Mouse (Mus musculus): ENCODE results near the gene Pacsin1.

The Pacsin1 gene

DNA sequence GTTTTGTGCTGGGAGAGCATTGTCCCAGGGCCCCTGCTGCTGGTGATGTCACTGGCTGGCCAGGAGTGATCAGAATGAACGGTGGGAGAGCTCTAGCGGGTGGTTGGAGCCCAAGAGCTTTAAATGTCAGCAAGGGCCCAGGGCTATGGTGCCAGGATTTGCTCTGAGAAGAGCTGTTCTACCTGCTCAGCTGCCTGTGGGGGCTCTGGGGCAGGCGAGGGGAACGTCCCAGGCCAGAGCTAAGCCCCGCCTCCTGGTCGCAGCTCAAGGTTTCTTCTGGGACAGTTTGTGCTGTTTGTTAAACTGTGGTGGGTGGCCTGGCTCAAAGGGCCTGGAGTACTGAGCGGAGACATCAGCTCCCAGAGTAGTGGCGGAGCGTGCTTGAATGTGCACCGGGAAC, 70.1 kb downstream of the Pacsin1 start:
- no peak for DNase-seq (ENCODE audit: low spot score in 2 of 2)

DNA sequence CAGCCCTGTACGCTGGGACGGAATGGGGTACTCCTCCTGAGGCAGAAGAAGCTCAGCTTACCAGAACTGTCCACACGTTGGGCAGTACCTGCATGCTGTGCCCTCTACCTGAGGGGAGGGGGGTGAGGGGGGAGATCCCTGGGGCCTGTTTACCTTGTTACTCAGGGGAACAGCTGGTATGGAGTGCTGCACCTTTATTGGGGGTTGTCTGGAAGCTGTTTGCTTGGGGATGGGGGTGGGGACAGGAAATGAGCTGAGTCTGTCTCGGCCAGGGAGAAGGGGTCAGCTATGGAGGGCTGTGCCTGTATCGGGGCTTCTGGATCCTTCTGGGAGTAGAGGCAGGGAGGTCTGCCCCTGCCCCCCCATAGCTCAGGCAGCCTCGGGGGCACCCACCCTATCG, 71.2 kb downstream of the Pacsin1 start:
- no peak for DNase-seq (ENCODE audit: low spot score in 2 of 2)

DNA sequence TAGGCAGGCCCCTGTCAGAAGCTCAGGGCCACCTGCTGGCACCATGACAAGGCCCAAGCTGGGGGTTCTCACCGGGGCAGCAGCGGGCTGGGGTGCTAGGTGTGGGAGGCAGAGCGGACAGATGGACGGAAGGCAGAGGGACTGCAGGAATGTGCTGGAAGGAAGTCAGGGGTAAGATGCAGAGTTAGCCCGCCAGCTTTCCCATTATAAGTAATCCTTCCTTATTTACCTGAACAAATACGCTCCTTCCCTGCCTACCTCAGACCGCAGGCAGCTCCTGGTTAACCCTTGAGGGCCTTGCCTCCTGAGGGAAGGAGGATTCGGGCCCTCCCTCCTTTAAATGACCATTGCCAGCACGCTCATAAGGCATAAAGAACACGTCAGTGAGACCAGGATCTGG, 73.5 kb downstream of the Pacsin1 start, which contains the start of gene Spdef:
TSS of gene Spdef (minus strand) at position 186 of the 400 bp plus-strand sequence.
- no peak for DNase-seq (ENCODE audit: low spot score in 2 of 2)

DNA sequence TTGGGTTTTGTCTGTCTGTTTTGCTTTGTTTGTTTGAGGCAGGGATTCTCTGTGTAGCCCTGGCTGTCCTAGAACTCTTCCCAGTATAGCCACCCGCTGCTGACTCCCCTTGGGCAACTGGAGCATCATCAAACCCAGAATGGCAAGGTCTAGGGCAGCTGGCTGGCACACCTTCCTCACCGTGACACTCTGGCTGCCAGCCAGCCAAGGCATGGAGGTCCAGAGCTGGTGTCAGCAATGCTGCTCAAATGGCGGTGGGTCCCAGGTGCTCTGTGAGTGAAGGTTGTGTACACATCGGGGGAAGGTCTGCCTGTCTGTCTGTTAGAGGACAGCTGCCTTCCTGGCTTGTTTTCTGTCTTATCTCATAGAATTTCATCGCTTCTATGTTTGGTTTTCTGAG, 76.8 kb downstream of the Pacsin1 start:
- no peak for DNase-seq (ENCODE audit: low spot score in 2 of 2)

GRCm38 (mm10) chr17:27732694-27733093, 77.4 kb downstream of the Pacsin1 start:
- DNase-seq (ENCODE audit: low spot score in 2 of 2): no peak

DNA sequence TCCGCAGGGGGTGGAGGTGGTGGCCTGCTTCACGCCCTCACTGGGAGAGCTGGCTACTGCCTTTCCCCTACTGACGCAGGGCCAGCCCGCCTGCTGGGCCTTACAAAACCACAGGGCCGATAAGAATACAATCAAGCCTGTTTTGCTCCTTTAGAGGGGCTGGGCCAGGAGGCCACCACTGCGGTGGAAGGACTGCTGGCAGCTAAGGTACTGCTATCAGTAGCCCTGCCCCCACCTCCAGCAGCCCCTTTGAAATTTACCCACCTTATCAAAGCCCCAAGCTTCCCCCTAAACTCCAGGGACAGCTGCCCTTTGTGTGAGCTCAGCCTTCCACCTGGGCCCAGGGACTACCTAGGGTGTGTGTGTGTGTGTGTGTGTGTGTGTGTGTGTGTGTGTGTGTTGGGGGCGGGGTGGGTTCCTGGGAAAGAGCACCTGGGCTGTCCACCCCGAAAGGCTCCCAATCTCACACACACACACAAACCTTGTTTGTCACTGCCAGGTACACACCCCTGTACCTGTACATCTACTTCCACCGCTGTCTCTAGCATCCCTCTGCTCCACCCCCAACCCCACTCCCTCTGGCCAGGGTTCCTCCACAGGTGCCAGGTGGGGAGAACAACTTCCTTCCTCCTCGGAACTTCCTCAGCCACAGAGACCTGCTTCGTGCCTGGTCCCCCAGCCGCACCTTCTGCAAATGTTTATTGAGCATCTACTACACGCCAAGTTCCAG, 79.2 kb downstream of the Pacsin1 start:
- DNase-seq (ENCODE audit: low spot score in 2 of 2): no peak

GRCm38 (mm10) chr17:27740961-27741360, 85.7 kb downstream of the Pacsin1 start:
- no peak for DNase-seq (ENCODE audit: low spot score in 2 of 2)

DNA sequence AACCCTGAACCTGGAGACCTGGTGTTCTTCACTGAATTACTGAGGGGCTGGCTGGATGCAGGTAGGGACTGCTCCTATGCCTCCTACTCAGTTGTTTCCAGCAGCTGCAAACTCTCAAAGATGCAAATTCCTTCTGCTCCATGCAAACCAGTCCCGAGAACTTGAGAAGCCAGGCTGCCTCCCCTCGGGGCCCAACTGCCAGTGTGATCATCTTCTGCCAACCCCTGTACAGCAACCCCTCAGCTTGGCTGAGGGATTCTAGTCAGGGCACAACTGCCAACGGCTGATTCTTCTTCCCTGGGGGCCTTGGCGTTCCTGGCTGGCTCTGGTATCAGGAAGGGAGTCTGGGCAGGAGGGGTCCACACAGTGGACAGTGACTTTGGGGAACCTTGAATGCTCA, 91.1 kb downstream of the Pacsin1 start:
- DNase-seq (ENCODE audit: low spot score in 2 of 2): no peak

DNA sequence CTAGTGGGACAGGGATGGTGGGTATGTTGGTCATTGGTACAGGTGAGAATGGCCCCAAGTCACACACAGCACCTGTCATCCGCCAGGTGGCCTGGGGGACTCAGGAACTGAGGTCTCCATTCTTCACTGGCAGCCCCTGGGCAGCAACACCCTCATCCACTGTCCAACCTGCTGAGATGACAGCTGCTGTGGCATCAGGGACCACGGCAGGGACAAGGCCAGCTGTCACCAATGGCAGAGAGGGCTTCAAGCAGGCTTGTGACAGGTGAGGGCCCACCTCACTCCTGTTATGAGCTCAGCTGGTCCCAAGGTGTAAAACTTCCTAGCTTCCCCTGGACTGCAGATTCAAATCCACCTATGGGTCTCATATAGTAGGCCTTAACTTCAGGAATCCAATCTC, 92.8 kb downstream of the Pacsin1 start:
- no peak for DNase-seq (ENCODE audit: low spot score in 2 of 2)

DNA sequence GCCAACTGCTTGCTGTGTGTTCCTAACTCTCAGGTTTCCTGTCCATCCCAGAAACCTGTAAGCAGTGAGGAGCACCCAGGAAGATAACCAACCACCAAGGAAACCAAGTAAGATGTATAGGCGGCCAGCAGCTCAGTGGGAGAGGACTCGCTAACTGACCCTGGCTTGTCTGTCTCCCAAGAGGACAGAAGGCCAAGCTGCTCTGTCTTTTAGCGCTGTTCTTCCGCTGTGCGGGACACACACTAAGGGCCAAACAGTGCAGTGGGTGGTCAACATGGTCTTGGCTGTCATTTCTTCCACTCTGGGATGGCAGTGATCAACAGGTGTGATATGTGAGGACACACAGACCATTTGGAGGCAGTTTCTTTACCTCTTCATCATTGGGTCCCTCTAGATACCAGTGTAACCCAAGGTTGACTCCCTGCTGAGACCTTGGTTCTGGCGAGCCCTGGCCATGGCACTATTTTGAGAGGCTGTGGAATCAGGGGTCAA, 95.2 kb downstream of the Pacsin1 start:
- DNase-seq (ENCODE audit: low spot score in 2 of 2): no peak

DNA sequence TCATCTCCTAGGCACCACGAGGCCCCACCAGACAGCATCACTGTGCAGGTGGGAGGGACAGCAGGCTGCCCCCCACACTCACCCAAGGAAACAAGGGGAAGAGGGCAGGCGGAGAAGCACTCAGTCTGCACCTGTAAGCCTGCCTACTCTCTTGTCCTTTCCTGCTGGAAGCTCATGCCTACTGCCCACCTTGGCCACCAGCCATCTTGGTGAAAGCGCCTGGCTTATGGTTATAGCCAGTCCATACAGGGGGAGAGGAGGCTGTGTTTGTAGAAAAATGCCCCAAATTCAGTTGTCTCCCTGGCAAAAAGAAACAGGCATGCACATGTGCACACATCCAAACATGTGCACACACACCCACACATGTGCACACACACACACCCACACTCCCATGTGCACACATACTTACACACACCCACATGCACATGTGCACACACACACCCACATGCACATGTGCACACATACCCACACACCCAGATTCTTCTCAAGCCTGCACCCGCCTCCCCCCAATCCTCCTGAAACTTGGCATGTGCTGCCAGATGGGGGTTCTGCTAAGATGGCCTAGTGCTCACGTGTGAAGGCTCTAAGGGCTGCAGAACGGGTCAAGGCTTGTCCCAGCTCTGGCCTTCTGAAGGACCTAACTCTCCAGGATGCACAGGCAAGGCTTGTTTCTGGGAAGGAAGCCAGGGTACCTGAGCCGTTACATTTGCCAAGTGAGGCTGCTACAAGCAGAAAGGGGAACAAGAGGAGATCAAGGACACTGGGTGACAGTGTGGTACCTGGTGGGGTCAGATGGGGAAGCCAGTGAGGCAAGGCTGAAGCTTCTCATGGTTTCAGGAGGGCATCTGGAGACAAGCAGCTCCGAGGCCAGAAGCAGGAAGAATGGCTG, 96.2 kb downstream of the Pacsin1 start:
- no peak for DNase-seq (ENCODE audit: low spot score in 2 of 2)

GRCm38 (mm10) chr17:27760169-27760568, 104.9 kb downstream of the Pacsin1 start:
- DNase-seq (ENCODE audit: low spot score in 2 of 2): no peak
